Mouse (Mus musculus) cerebellum, postnatal 36 days (tissue): ENCODE measurements at regions not wholly inside any gene's neighbourhood (a gene's known extent, or its start where the extent isn't known, plus 50 kb on each side); places are given as distances from the start of the nearest gene placed in this dataset.

Source experiments
- DNase-seq, 2 experiments: peaks; one replicate each; pipeline ENCODE4 v3.0.0; 2021 to 2022; ENCODE audit warnings: mixed read lengths in 2 of 2

DNA sequence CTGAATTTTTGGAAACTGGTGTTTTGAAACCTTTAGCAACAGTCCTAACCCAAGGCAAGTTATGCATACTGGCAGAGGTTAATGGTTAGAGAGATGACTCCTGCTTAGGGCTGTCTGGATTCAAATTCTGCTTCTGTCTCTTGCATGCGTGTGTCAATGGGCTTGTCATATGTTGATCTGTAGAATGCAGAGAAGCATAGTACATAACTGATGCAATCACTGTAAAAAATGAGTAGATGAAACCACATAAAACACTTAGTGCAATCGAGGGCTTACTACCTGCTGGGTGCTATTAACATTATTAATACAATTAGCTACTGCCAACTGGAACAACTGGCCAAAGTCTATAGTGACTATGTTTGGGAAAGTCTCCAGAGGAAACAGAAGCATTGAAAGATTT lies 163.3 kb downstream of the Fzd1 start:
- no peak for DNase-seq

- DNase-seq: no peak
Measured at GRCm38 (mm10) chr5:4593638-4594381, 164.0 kb downstream of the Fzd1 start.

DNA sequence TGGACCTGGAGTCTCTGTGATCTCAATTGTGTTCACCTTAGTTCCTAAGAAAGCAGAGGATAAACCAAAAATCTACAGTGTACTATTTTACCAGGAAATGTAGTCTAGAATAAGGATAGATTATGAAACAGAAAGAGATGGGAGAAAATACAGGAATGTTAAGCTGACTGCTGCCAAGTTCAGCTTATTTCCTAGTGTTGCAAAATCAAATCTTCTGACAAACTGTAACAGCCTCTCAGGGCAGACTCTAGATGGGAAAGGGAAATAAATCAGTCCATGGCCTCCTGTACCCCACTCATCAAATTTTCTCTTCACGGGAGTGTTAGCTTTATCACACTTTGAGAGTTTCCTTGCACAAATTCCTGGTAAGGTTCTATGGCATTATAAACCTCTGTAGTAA lies 166.1 kb downstream of the Fzd1 start:
- DNase-seq: no peak

- DNase-seq: no peak
Measured at GRCm38 (mm10) chr5:4582702-4583475, 174.9 kb downstream of the Fzd1 start.

GRCm38 (mm10) chr5:4580185-4580839 lies 177.5 kb downstream of the Fzd1 start:
- no peak for DNase-seq

- DNase-seq: no peak
Measured at GRCm38 (mm10) chr5:4578856-4579255, 179.0 kb downstream of the Fzd1 start.

DNA sequence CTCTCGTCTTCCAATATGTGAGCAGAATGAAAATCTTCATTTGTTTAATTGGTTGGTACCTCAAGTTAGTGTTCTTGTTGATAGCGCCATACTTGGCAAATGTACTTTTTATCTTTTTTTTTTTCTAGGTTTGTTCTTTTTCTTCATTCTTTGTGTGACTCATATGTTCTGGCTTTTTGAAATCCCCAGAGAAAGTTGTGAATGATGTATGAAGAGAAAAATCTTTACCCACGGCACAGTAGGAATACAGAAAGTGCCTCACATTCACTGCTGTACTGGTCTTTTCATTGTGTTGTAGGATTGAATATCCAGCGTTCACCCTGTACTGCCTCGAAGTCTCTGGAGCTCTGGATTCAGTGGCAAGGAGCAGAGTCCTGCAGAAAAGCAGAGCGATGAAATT lies 180.7 kb downstream of the Fzd1 start:
- no peak for DNase-seq

GRCm38 (mm10) chr5:4563862-4564261 lies 194.0 kb downstream of the Fzd1 start:
- DNase-seq: no peak

- DNase-seq: no peak
Measured at GRCm38 (mm10) chr5:4561661-4562060, 196.2 kb downstream of the Fzd1 start.

DNA sequence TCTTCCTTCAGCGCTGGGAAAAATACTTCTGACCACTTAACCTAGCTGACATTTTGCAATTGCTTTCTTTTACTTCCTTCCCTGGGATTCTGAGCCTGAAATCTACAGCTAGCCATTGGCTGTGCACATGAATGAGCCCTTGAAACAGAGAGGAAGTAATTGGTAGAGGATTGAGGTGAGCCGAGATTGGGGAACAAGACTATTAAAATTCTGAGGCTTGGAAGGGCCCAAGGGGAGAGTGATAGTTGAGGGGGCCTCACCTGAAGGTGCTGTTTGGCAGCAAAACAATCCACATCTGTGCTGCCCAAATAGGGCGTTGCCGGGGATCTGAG lies 196.7 kb downstream of the Fzd1 start:
- DNase-seq: no peak

DNA sequence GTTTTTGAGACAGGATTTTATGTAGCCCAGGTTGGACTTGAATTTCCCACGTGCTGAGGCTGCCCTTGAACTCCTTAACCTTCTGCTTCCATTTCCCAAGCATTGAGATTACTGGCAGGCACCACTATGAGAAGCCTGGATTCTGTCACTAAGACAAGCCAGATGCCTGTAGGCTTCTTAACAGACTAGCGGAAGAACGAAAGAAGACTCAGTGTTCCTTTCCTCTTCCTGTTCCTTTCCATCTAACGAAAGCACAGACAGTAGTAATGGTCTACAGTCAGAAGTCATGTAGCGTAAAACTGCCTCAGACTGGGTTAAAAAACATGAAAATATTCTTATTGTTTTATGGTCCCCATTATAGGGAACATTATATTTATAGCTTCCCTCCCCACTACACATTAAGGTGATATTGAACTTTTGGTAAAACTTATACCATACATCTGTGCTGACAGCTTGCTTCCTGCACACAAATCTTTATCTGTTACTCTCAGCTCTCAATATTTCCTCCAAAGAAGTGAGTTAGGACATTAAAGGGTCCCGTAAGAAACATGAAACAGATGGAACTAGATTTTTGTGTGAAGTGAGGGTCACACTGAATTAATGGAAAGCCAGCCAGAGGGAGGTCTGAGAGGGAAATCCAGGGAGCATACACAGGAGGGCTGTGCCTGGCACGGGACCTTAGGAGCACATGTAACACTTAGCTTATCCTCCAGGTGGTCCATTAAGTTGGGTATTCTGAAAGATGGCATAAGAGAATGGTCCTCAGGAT lies 197.3 kb downstream of the Fzd1 start:
- no peak for DNase-seq

- DNase-seq: no peak
Measured at GRCm38 (mm10) chr5:4554972-4555371, 202.9 kb downstream of the Fzd1 start.

GRCm38 (mm10) chr5:4538572-4538971 lies 219.3 kb downstream of the Fzd1 start:
- DNase-seq: no peak

DNA sequence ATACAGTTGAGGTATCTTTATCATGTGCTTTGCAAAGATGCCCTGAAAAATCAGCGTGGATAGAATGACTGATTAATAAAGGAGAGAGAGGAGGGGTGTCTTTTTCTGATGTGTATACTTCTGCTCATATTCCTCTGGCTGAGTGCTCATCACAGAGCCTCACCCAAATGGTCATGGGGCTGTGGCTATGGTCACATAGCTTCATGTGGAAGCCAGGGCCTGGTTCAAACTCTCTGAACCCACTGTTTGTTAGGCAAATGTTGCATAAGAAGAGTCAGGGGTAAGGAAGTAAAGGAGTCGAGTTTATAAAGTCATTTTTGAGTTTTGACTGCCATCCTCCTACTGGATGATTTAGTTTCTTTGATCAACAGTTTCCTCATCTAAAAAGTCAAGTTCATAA lies 221.0 kb downstream of the Fzd1 start:
- no peak for DNase-seq

DNA sequence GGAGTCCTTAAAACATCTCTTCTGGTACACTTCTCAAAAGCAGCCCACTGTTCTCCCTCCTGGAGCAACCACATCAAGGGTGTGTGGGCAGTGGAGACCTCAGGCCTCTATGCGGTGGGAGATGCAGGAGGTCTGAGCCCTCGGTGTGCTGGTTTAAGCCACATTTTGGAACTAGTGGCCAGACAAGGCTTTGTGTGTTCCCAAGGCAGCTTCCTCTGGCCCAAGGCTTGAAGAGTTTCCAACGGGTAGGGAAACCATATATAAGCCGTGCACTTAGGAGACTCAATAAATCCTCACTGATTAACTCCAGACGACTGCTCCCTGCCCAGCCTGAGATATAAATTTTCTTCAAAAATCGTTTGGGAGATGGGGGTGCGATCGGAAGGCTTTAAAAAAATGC lies 221.9 kb downstream of the Fzd1 start:
- no peak for DNase-seq

DNA sequence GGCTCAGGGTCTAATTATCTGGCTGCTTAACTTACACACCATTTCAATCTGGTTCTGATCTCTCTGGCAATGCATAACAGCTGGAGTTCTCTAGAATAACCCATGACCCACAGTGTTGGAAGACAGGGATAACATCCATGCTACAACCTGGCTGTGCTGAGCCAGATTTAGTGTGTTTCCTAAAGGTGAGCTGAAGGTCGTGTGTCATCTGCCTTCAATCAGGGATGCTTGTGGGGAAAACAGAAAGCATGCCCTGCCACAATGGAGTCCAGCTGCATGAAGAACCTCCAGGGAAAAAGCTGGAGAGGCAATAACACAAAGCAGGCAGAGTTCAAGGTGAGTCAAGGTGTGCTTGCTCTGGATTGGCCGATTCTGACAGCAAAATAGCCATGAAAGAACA lies 223.3 kb downstream of the Fzd1 start:
- DNase-seq: no peak

- peak in 1 of 2 experiments; percentile 10 for DNase-seq
Measured at GRCm38 (mm10) chr5:4530236-4531067, 227.4 kb downstream of the Fzd1 start.

DNA sequence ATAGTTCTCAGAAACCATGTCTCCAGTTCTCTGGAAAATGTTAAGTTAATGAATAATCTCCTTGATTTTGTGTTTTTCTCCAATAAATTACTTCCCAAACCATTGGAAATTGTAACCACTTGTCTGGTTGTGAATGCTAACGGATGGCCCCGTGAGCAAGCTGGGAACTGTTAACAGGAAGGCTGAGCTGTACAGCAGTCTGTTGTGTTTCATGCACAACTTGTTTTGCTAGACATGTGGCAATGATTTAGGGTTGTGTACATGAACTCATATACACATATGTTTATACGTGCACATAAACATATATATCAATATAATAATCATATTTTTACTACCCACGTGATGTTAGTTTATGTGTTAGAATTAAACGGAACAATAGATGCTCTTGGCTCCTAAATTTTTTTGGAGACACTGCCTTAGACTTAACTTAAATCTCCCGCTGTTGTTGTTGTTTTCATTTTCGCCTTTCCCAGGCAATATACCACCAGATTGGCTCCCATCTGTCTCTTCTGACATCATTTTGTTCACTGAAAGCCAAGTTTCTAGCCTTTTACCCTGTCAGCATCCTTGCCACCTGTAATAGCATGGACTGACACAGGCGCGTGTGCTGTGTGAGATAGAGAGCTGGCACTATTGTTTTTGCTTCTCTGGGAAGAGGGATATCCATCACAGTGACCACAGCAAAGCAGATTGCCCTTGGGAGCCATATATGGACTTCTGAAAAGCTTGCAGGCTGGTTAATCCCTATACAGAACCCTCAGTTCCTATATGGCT lies 231.6 kb downstream of the Fzd1 start:
- DNase-seq: peak; percentile 30 to 62

- DNase-seq: no peak
Measured at GRCm38 (mm10) chr5:4500599-4500998, 257.2 kb downstream of the Fzd1 start.

DNA sequence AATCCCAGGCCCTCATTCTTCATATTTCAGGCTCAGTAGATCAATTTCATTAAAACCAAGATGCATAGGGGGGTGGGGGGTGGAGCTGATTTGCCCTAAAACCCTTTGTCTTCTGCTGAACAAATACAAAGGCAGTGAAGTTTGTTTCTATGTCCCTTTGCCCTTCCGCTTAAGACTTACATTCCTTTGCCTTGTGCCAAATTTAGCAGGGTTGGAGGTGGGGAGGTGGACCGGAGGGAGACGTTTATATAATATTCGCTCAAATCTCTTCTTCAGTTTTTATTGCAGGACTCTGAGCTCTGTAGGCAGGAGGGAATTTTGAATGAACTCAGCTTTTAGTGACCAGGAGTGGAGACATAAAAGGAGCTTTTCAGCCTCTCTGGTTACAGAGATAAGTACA lies 258.8 kb downstream of the Fzd1 start:
- DNase-seq: no peak

GRCm38 (mm10) chr5:4498425-4498824 lies 259.4 kb downstream of the Fzd1 start:
- no peak for DNase-seq

- no peak for DNase-seq
Measured at GRCm38 (mm10) chr5:4496907-4497200, 261.0 kb downstream of the Fzd1 start.
